Mouse (Mus musculus) erythroblast, adult 5-6 weeks (primary cell): Measurements from ENCODE around the gene Rnase2b. TPM values are rescaled to one million over a fixed set of nuclear protein-coding genes. Genes with fewer than 3 reads are reported as not detected.
A peak's percentile ranks its signal among the peaks of the same experiment; 100 is the strongest.
"Not testable (repeated sequence)": the region's sequence is repeated elsewhere in the genome, so short reads cannot be mapped to it uniquely, and the experiment has no call there.

Experiments
- ATAC-seq: replicated peaks from 2 replicates; pipeline ENCODE4 v1.8.0; 2016; ENCODE audit warnings: moderate number of reproducible peaks, mild to moderate bottlenecking, moderate TSS enrichment, inconsistent platforms; ENCODE audit not compliant: poor library complexity, low FRiP score, severe bottlenecking
- total RNA-seq, 2 experiments: library from RNA; stranded (forward) in 1 of 2; stranded (reverse) in 1 of 2; fragments of 150-400 nt in 1 of 2; fragments of 200-764, 138-1000 nt in 1 of 2; gene quantifications; 2 replicates each; pipeline versions ENCODE4 v1.2.3 to v1.2.4; 2015 to 2017; ENCODE audit warnings: low replicate concordance in 2 of 2

Rnase2b gene
- total RNA-seq, 2 experiments from 2014 or later = 1.3 TPM; not detected in 1

- peak; percentile 80 for ATAC-seq
These were observed 12.9 kb upstream of the Rnase2b start for GRCm38 (mm10) chr14:51149164-51149563.

GRCm38 (mm10) chr14:51150206-51150831 is 11.7 kb upstream of the Rnase2b start:
- peak; percentile 78 for ATAC-seq

GRCm38 (mm10) chr14:51152249-51152870 is 9.7 kb upstream of the Rnase2b start:
- no peak for ATAC-seq

DNA sequence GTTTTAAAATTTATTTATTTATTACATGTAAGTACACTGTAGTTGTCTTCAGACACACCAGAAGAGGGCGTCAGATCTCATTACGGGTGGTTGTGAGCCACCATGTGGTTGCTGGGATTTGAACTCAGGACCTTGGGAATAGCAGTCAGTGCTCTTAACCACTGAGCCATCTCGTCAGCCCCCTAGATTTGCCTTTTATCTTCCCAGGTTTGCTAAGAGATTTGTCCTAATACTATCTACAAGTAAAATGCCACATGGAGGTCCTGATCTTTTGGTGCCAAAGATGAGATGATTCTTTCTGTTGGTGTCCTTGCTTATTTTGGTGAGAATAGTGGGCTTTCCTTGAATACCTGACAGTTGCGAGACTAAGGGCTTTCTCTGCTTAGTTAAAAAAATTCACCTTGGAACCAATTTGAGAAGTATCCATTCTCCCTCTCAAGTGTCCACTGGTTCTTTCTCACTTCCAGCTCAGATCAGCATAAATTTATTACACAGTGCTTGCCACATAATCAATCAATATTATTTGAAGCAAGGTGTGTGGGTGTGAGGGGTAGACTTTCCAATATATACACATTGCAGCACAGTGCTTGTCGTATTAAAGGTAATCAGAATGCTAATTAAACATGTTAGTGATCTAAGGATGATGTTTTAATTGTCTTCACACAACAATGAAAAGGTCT is 5.9 kb upstream of the Rnase2b start:
- ATAC-seq = no peak

- ATAC-seq = no peak
These were observed 5.4 kb upstream of the Rnase2b start for GRCm38 (mm10) chr14:51156736-51157068.

GRCm38 (mm10) chr14:51157072-51157471 is 5.0 kb upstream of the Rnase2b start:
- no peak for ATAC-seq

DNA sequence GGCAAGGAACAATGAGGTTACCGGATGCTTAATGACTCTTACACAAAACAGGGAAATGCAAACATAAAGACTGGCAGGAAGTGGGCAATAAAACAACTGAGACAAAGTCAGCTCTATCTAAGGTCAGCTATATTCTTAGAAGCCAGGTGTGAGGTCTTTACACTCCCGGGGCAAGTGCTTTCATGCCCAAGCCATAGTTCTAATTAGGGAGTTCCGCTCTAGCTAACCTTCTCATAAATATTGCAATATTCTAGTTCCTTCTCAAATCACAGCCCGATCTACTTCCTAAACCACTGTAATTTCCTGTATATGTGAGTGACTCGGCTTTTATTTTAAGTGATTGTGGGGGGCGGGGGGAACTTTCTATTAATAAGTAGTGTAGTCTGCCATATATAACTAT is 1.3 kb downstream of the Rnase2b start:
- not testable (repeated sequence) for ATAC-seq

DNA sequence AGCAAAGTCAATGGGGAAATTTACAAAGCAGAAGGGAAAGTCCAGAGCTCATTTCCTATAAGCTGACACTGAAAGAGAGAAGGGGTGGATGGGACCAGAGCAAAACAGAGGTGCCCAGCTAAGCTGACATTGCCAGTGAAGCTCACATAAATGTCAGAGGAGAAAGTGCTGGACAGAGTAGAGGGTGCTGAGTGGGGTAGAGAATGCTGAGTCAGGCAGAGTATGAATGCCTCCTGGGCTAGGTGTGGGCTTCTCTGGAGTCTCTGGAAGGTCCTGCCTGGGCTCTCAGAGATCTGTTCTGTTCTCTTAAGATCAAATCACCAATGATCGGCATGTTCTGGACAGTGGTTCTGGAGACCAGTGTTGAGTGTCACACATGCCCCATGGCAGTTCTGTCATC is 3.4 kb downstream of the Rnase2b start:
- no peak for ATAC-seq

GRCm38 (mm10) chr14:51166068-51166467 is 4.0 kb downstream of the Rnase2b start:
- ATAC-seq = no peak

- ATAC-seq = peak; percentile 70
These were observed 10.2 kb downstream of the Rnase2b start for GRCm38 (mm10) chr14:51172095-51172865.

DNA sequence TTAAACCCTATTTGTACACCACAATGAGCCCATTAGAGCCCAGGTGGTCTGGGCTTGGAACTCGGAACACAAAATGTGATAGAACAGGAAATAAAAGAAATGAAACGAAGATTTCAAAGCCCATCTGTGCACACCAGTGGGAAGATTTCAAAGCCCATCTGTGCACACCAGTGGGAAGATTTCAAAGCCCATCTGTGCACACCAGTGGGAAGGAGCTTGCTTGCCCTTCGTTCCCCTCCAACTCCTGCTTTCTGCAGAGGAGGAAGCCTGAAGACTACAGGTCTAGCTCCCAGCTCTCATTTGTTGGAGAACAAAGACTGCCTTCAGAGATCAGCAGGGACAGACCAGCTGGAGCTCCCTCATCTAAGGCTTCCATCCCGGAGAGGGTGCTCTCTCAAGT is 10.9 kb downstream of the Rnase2b start:
- not testable (repeated sequence) for ATAC-seq

GRCm38 (mm10) chr14:51173843-51174242 is 11.8 kb downstream of the Rnase2b start:
- ATAC-seq = no peak

DNA sequence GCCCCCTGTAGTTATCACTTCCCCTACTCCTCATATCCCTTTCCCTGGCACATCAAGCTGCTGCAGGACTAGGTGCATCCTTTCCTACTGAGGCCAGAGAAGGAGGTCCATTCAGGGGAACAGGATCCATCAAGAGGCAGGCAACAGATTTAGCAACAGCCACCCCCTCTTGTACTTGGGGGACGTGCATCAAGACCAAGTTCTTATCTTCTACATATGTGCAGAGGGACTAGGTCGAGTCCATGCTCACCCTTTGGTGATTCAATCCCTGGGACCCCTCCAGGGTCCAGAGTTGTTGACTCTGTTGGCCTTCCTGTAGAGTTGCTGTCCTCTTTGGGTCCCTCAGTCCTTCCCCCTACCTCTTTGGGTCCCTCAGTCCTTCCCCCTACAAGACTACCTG is 19.0 kb downstream of the Rnase2b start:
- not testable (repeated sequence) for ATAC-seq

GRCm38 (mm10) chr14:51195681-51196080 is 33.6 kb downstream of the Rnase2b start:
- no peak for ATAC-seq

DNA sequence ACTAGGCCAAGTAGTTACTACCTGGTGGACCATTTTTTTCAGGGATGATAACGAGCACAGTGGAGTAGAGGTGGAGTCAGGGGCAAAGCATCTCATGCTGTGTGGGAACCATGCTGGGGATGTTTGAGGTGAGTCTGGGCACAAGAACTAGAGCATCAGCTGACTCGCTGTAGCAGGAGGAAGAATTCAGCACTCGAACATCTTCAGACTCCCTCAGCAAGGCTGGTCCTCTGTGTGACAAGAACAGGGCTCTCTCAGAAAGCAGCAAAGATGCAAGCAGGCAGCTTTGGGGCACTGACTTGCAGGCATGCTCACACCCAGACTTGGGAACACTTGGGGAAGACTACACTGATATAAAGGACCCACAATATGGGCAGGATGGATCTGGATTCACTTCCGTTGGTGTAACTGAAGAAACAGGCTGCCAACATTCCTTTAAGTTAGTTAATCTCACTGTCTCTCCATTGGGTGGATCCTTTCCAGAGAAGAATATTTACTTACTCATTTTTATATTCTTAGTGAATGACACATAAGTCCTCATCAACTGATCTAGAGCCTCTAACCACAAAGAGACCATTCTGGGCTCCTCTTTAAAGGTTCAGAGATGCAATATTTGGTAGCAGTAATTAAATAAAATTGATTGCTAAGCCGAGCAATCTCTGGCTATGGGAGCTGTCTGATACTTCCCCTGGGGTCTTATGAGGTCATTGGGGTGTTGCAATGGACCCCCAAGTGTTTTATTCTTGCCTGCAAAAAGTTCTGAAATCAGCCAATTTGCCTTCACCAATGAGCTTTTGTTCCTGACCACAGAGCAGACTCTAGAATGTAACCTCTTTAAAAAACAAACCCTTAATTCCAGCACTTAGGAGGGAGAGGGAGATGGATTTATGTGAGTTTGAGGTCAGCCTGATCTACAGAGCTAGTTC is 37.3 kb downstream of the Rnase2b start, which contains the start of gene Ang2:
Gene Ang2 (minus strand): TSS at position 51 of the 926 bp plus-strand sequence.
- no peak for ATAC-seq

GRCm38 (mm10) chr14:51200054-51200453 is 38.0 kb downstream of the Rnase2b start:
- ATAC-seq = no peak

GRCm38 (mm10) chr14:51200466-51200865 is 38.4 kb downstream of the Rnase2b start:
- no peak for ATAC-seq

DNA sequence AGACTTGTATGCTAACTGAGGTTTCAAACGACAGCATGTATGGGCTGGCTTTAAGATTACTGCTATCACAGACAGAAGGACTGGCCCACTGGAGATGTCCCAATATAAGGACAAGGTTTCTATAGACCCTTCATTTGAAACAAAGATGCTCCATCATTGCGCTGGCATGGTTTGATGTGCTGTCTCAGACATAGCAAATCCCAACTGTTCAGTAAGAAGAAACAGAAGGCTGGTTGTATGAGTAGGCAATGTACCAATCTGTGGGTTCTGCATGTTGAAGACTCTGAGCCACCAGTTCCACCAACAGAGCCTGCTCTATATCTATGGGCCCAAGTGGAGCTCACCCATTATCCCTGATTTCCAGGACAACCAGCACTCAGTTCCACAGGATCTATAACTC is 41.1 kb downstream of the Rnase2b start, which contains the start of gene Ear14:
Gene Ear14 (plus strand): TSS at position 277 of the 400 bp plus-strand sequence.
- no peak for ATAC-seq
